Mouse (Mus musculus) hindbrain, embryonic 16.5 days (tissue): ENCODE measurements at regions not wholly inside any gene's neighbourhood (a gene's known extent, or its start where the extent isn't known, plus 50 kb on each side); places are given as distances from the start of the nearest gene placed in this dataset.
A peak's percentile ranks its signal among the peaks of the same experiment; 100 is the strongest.

Experiments used
- ATAC-seq: fragments of 200-750 bp; cut with Nextera tagmentation; 2 replicates; pipeline ENCODE4 v1.8.0; 2017; ENCODE audit warnings: moderate TSS enrichment, moderate library complexity
- H3K27ac ChIP-seq: fragments of 300-500 bp; sonication (generic); 2 replicates; pipeline ENCODE4 v1.5.1; 2014; ENCODE audit warnings: low read depth, mild to moderate bottlenecking, control low read depth, low read length, moderate library complexity
- H3K27me3 ChIP-seq: fragments of 300-500 bp; sonication (generic); replicated peaks from 2 replicates; pipeline ENCODE4 v1.6.1; 2014; ENCODE audit warnings: low read length; ENCODE audit not compliant: control insufficient read depth, insufficient read depth
- H3K36me3 ChIP-seq: fragments of 300-500 bp; sonication (generic); 2 replicates; pipeline ENCODE4 v1.6.1; 2014; ENCODE audit warnings: mild to moderate bottlenecking, low read length, moderate library complexity, mixed read lengths; ENCODE audit not compliant: control insufficient read depth, insufficient read depth
- H3K4me1 ChIP-seq: fragments of 300-500 bp; sonication (generic); 2 replicates; pipeline ENCODE4 v1.6.1; 2014; ENCODE audit warnings: low read depth, low read length; ENCODE audit not compliant: control insufficient read depth, insufficient read depth
- H3K4me2 ChIP-seq: fragments of 300-500 bp; sonication (generic); 2 replicates; pipeline ENCODE4 v1.6.1; 2014; ENCODE audit warnings: mild to moderate bottlenecking, low read length, control low read depth, moderate library complexity
- H3K4me3 ChIP-seq: fragments of 300-500 bp; sonication (generic); 2 replicates; pipeline ENCODE4 v1.5.1; 2014; ENCODE audit warnings: mild to moderate bottlenecking, low read length, control low read depth, moderate library complexity
- H3K9ac ChIP-seq: fragments of 300-500 bp; sonication (generic); 2 replicates; pipeline ENCODE4 v1.6.1; 2014; ENCODE audit warnings: low read depth, mild to moderate bottlenecking, control low read depth, low read length, moderate library complexity
- H3K9me3 ChIP-seq: fragments of 300-500 bp; sonication (generic); 2 replicates; pipeline ENCODE4 v1.6.1; 2014; ENCODE audit warnings: mild to moderate bottlenecking, low read length, moderate library complexity; ENCODE audit not compliant: control insufficient read depth
- WGBS: fragments of 180-500 bp; shearing (Covaris S2); extraction: QIAGEN DNeasy Blood & Tissue Kit; methylation state at CpG from one replicate; pipeline ENCODE4 v1.1.7; 2014; 5-methylcytosine and 5-hydroxymethylcytosine counted together

DNA sequence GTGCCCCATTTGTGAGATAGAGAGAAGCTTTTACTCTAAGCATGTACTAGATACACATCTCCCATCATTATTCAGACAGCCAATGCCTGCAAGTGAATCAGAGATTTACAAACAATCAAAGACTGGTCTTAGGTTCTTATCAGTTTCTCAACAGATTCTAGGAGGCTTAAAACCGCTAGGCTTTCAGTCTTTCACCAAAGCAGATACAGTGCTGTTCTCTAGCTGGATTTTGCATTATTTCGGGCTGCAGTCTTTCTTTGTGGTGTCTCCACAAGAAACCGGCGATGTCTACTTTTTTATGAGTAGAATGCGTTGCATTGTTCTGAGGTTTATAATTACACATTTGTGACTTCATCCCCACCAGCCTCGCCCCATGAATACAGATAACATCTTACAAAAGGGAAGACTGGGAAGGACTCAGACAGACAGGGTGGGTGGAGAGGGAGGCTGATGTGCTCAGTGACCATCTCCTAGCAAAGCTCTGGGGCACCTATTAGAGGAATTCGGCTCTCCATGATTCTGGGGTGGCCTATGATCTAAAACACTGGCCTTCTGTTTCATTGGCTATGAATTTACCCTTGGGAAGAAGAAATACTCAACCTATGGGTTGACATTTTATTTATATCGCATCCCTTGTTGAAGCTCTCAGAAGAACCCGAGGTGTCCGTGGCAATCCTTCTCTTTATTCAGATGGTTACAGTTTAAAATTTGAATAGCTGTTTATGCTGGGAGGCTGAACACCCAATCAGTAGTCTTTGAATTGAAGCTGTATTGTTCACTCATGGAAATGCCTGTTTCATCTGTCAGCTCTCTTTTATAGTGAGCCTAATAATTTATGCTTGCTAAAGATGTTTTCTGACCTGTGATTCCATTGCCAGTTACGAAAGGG lies 343.8 kb downstream of the Tmem161b start:
- Histone ChIP-seq H3K4me2 (peak overlapping the region; percentile 43), H3K27me3 (no peaks in the 10 kb centered on the region), H3K27ac (peak overlapping the region; percentile 76), H3K36me3 (no peaks in the 10 kb centered on the region), H3K4me3 (no peak overlapping the region), H3K4me1 (no peaks in the 10 kb centered on the region; the same call in 1 of the 2 replicates), H3K9me3 (no peaks in the 10 kb centered on the region), H3K9ac (peak overlapping the region; percentile 17; the same call in 1 of the 2 replicates)
- ATAC-seq, result peak; percentile 90
- WGBS, result 29% methylated on average over 11 of the region's 11 CpGs

DNA sequence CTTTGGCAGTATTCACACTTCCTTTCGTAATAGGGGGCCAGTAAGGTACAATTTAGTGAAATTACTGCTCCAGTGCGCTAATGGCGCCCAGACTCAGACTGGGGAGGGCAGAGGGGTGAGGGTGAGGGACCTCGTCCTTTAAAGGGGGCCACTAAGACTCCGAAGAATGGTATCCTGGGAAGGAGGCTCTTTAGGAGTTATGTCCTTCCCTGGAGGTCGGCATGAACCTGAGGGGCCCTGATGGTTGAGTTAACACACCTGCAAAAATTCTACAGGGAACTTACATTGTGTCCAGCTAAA lies 344.4 kb downstream of the Tmem161b start:
- Histone ChIP-seq H3K27ac (peak overlapping the region; percentile 76), H3K4me2 (peak overlapping the region; percentile 43), H3K36me3 (no peaks in the 10 kb centered on the region), H3K9ac (no peak overlapping the region), H3K4me1 (no peaks in the 10 kb centered on the region; the same call in 1 of the 2 replicates), H3K4me3 (no peak overlapping the region), H3K27me3 (no peaks in the 10 kb centered on the region), H3K9me3 (no peaks in the 10 kb centered on the region)
- 12% methylated on average over 6 of the region's 6 CpGs for WGBS
- no peak for ATAC-seq

DNA sequence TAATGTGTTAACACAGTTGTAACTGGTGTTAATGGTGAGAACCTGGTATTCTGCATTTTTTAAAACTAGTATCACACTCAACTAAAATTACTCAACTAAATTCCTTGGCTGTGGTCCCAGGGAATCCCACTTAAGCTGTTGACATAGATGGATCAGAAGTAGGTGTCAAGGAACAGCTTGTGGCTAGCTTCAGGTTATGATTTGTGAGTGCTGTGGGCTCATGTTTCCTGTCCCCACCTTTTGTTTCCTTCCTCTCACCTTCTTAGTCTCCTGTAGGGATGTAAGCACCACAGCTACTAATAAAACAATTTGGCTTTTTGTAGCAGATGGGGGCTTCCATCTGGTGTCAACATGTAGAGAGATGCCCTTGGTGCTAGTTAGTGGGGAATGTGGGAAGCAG lies 347.3 kb downstream of the Tmem161b start:
- Histone ChIP-seq H3K9me3 (no peaks in the 10 kb centered on the region), H3K9ac (no peak overlapping the region), H3K4me3 (no peak overlapping the region), H3K4me2 (no peak overlapping the region), H3K4me1 (no peaks in the 10 kb centered on the region; the same call in 1 of the 2 replicates), H3K36me3 (no peaks in the 10 kb centered on the region), H3K27ac (no peak overlapping the region), H3K27me3 (no peaks in the 10 kb centered on the region)
- peak; percentile 10; the same call in 1 of the 2 replicates for ATAC-seq

DNA sequence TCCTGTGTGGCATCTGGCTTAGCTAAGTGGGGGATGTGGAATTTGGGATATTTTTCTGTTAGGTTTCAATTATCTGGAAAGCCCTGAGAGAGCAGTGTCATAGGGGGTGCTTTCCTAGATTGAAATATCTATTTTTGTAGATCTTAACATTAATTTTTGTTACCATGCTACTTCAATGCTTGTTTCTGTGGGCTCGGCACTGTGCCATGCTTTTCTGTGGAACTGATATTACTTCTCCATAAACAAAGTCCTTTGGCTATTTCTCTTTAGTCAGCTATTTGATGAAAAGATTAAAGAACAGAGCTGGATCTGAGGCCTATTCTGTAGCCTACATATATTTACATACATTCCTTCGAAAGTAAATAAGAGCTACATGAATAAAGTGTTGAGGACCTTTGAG lies 348.1 kb downstream of the Tmem161b start:
- H3K4me3 ChIP-seq, result no peak overlapping the region

DNA sequence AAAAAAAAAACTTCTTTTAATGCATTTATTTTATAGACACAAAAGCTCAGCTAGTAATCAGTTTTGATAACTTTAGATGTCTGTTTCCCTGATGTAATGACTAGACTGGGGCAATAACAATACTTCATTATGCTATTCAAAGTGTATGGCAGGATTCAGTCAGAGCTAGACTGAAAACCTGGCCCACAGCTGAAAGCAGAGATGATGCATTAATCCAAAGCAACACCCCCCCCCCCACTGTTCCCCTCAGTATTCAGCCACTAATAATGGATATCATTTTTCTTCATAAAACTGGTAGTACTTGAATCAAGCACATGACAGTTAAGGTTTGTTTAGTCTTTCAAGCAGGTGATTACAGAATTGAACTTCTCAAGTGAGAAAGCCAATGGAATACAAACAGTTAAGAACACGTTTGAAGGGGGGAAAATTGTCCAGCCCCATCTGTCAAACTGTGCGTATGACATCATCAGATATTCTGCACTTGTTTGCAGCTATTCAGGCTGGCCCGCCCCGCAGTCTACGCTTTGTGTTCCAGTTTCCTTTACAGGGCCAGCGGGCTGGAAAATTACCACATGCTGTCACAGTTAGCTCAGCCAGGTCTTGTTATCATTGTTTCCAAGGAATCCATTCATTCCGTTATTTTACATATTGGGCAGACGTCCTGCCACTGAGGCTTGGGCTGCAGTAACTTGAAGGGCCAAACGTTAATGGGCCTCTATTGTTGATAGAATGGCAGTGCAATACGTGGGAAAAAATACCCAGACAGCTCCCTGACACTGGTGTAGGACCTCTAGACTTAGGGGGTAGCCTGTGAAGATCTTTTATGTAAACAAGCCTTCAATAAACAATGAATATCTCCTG lies 349.1 kb downstream of the Tmem161b start:
- Histone ChIP-seq H3K4me2 (peak overlapping the region; percentile 12; the same call in 1 of the 2 replicates), H3K4me1 (no peaks in the 10 kb centered on the region; the same call in 1 of the 2 replicates), H3K27me3 (no peaks in the 10 kb centered on the region), H3K27ac (peak overlapping the region; percentile 20), H3K9ac (no peak overlapping the region), H3K9me3 (no peaks in the 10 kb centered on the region), H3K36me3 (no peaks in the 10 kb centered on the region), H3K4me3 (no peak overlapping the region)
- peak; percentile 96 for ATAC-seq
- WGBS, result 5% methylated on average over 10 of the region's 10 CpGs

More for the DNA sequence above, 348.1 kb downstream of the Tmem161b start:
- no peak overlapping the region for H3K27ac ChIP-seq
- H3K4me2 ChIP-seq, result no peak overlapping the region
- WGBS, result 37% methylated on average over 2 of the region's 2 CpGs
- no peaks in the 10 kb centered on the region for H3K36me3 ChIP-seq
- H3K27me3 ChIP-seq, result no peaks in the 10 kb centered on the region
- no peaks in the 10 kb centered on the region for H3K9me3 ChIP-seq
- H3K9ac ChIP-seq, result no peak overlapping the region
- no peak for ATAC-seq
- H3K4me1 ChIP-seq, result no peaks in the 10 kb centered on the region; the same call in 1 of the 2 replicates

DNA sequence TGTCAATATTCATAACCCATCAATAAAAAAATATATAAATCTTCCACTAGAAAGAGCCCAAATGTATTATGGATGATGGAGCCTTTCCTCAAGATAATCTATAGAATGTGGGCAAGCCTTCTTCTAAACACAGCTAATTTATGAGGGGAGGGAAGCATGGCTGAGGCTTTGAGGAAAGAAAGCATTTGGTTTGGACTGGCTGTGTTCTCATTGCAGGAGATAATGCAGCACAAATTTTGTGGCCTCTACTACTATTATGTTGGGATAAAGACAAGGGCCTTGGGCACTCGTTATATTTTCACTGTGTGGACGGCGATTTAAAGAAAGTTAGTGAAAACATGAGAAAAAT lies 349.7 kb downstream of the Tmem161b start:
- H3K4me1 ChIP-seq, result no peaks in the 10 kb centered on the region; the same call in 1 of the 2 replicates
- ATAC-seq, result peak; percentile 32
- no peak overlapping the region for H3K9ac ChIP-seq
- 19% methylated on average over 3 of the region's 3 CpGs for WGBS
- H3K27ac ChIP-seq, result peak overlapping the region; percentile 20; the same call in 1 of the 2 replicates
- no peaks in the 10 kb centered on the region for H3K27me3 ChIP-seq
- no peaks in the 10 kb centered on the region for H3K36me3 ChIP-seq
- H3K9me3 ChIP-seq, result no peaks in the 10 kb centered on the region
- H3K4me3 ChIP-seq, result no peak overlapping the region
- H3K4me2 ChIP-seq, result no peak overlapping the region

DNA sequence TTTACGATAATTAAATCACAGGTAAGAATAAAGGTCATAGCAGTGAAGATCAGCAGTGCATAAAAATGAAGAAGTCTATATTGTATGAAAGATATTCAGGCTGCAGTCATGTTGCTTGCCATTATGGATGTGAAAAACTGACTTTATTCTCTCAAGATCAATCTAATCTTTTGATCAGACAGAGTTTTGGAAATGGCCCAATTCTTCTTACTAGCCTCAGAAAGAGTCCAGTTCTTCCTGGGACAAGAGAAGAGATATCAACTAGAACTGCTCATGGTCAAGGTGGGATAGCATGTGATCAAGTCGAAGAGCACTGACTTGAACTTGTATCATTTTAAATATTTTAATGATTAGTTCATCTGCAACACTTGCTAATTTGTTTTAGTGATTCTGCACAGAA lies 350.1 kb downstream of the Tmem161b start:
- WGBS, result 57% methylated on average over 2 of the region's 2 CpGs
- Histone ChIP-seq H3K4me2 (no peak overlapping the region), H3K27ac (no peak overlapping the region), H3K27me3 (no peaks in the 10 kb centered on the region), H3K9me3 (no peaks in the 10 kb centered on the region), H3K36me3 (no peaks in the 10 kb centered on the region), H3K4me3 (no peak overlapping the region), H3K4me1 (no peaks in the 10 kb centered on the region; the same call in 1 of the 2 replicates), H3K9ac (no peak overlapping the region)
- ATAC-seq, result no peak

DNA sequence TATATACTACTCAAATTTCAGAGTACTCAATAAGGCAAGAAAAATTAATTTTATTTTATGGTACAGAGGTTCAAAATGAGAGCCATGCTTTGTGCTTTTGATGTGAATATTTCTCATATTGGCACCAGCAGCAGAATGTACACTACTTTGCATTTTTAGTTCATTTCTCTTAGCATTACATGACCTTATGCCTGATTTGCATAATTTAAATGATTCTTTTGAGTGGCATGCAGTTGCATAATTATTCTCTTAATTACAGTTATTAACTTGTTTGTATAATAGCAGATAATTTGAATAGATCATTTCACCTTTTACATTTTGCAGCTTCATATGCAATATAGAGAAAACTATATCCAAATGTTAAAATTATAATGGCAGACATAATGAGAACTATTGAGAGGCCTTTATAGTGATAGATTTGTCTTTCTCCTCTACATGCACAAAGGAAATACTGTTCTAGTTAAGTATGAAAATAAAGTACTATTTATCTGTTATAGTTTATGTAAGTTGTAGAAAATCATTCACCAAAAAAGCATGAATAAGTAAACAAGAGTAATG lies 374.6 kb downstream of the Tmem161b start:
- no peak overlapping the region for H3K27ac ChIP-seq
- H3K4me1 ChIP-seq, result no peaks in the 10 kb centered on the region
- H3K4me2 ChIP-seq, result no peak overlapping the region
- H3K27me3 ChIP-seq, result no peaks in the 10 kb centered on the region
- H3K9ac ChIP-seq, result no peak overlapping the region
- no peak for ATAC-seq
- no peak overlapping the region for H3K4me3 ChIP-seq
- H3K9me3 ChIP-seq, result no peaks in the 10 kb centered on the region
- no peaks in the 10 kb centered on the region for H3K36me3 ChIP-seq

DNA sequence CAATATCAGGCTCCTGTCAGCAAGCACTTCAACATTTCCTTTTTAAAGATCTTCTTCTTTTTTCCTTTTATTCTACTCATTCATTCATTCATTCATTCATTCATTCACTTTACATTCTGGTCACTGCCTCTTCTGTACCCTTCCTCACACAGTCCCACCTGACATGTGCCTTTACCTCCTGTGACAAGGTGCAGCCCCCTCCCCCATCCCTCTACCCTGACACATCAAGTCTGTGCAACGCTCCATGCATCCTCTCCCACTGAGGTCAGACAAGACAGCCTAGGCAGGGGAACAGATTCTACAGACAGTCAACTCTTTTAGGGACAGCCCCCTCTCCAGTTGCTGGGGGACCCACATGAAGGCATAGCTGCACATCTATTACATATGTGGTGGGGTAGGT lies 380.5 kb downstream of the Tmem161b start:
- no peak for ATAC-seq
- Histone ChIP-seq H3K36me3 (no peaks in the 10 kb centered on the region; the same call in 1 of the 2 replicates), H3K9ac (no peak overlapping the region), H3K4me3 (no peak overlapping the region), H3K27me3 (no peaks in the 10 kb centered on the region), H3K4me2 (no peak overlapping the region), H3K27ac (no peak overlapping the region), H3K4me1 (no peaks in the 10 kb centered on the region), H3K9me3 (no peaks in the 10 kb centered on the region)
- 86% methylated on average over 1 of the region's 1 CpGs for WGBS
